8 mouse cellular contexts compared by ENCODE assay signal in the genomic region with DNA sequence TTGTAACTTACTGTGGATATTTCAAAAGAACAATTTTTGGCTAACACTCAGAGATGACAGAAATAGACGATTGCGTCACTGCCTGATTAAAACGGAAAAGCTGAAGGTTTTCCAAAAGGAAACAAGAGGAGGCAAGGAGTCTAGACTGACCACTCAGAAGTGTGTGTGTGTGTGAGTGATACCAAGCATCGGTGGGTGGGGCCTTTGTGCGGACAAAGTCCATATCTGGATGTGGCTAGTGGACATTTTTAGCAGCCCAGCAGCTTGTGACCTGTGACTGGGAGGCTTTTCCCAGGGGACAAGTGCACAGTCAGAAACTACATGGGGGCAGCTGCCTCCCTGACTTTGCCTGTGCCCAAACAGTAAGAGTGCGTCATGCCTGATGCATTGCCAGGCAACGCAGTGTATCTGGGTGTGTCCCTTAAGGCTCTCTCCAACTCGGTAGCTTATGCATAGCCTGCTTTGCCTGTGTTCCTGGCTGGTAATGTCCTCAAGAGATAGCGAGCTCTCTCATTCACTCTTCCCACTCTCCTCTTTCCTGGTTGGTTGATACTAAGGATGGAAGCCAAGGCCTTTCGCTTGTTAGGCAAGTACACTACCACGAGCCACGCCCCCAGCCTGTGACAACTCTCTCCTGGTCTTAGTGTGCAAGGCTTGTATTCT. TPM values are rescaled to one million over a fixed set of nuclear protein-coding genes. Genes with fewer than 3 reads are reported as not detected.
DNase-seq lines count a peak whose midpoint lies in the region; ATAC-seq and TF ChIP-seq lines count a peak whose summit lies in the region.

No protein-coding gene starts in this region.

- H3K4me3 ChIP-seq in cortical plate, adult 2 months (ENCODE audit: insufficient read depth, low read length) = no peak overlapping the region
- H3K4me3 ChIP-seq in heart, embryonic 13.5 days = peak overlapping the region; percentile 19; the same call in 1 of the 2 replicates

- peak; percentile 80 for ATAC-seq in heart, embryonic 13.5 days (ENCODE audit: extremely low read depth, insufficient number of reproducible peaks, low FRiP score, low TSS enrichment)
- ATAC-seq in megakaryocyte, adult 5-6 weeks (ENCODE audit: poor library complexity, severe bottlenecking) = peak; percentile 38

- whole genome bisulfite sequencing in heart, embryonic 13.5 days = 13% methylated on average over 12 of the region's 12 CpGs

- TF ChIP-seq POLR2A in cortical plate, adult 2 months (IDR thresholded peaks at IDR 0.05; ENCODE audit: extremely low read depth, insufficient read depth, low read length) = no peak

- H3K9ac ChIP-seq in heart, embryonic 13.5 days = peak overlapping the region; percentile 45

- TF ChIP-seq CTCF in cortical plate, adult 2 months (IDR thresholded peaks at IDR 0.05; ENCODE audit: extremely low read depth, insufficient read depth, low read length) = no peak

- H3K4me2 ChIP-seq in heart, embryonic 13.5 days = peak overlapping the region; percentile 54

- H3K27ac ChIP-seq in cortical plate, adult 2 months (ENCODE audit: insufficient read depth, low read length) = 0 out of 2 replicates have a peak overlapping the region, but pooled peaks have one; percentile 1
- peak overlapping the region; percentile 99 for H3K27ac ChIP-seq in heart, embryonic 13.5 days (replicated peaks)

- DNase-seq in cerebellum, adult 11 months = peak; percentile 48
- no peak for DNase-seq in cerebellum, postnatal 4 days (ENCODE audit: low spot score in 2 of 2)
- peak; percentile 63 for DNase-seq in Muller cell, postnatal 12 days (ENCODE audit: inconsistent ontology term)
- peak; percentile 80 for DNase-seq in layer of hippocampus, adult 9-11 months
- DNase-seq in testis, postnatal 10 days (ENCODE audit: low spot score) = peak; percentile 82

- H3K36me3 ChIP-seq in heart, embryonic 13.5 days = no peaks in the 10 kb centered on the region

- peaks cover 1% of the 10 kb centered on the region; the same call in 1 of the 2 replicates for H3K4me1 ChIP-seq in cortical plate, adult 2 months (ENCODE audit: control insufficient read depth, insufficient read depth, low read length)
- peaks cover 48% of the 10 kb centered on the region for H3K4me1 ChIP-seq in heart, embryonic 13.5 days

- H3K27me3 ChIP-seq in heart, embryonic 13.5 days (replicated peaks) = no peaks in the 10 kb centered on the region

- H3K9me3 ChIP-seq in heart, embryonic 13.5 days = 0 out of 2 replicates have a peak, but pooled peaks cover 4% of the 10 kb centered on the region

RNA-seq across cellular contexts. Expression of a gene that starts 44.5 kb away (rescaled TPM):
- polyA plus RNA-seq in cortical plate, adult 2 months (2012; rRNA removed) = not detected in 2 replicates
- not detected in 2 replicates for polyA plus RNA-seq in heart, embryonic 13.5 days (2015; fragmentation: Nextera tagmentation; extraction: Ambion mirVana)
- not detected in 2 replicates for total RNA-seq in megakaryocyte, adult 5-6 weeks (2015)
- total RNA-seq in megakaryocyte, adult 5-6 weeks (2017) = not detected in 2 replicates

RNA-seq across cellular contexts. Expression of a gene that starts 44.6 kb away (rescaled TPM):
- 0.09 and 0.25 TPM in 2 replicates for polyA plus RNA-seq in cortical plate, adult 2 months (2012; rRNA removed)
- not detected in 2 replicates for polyA plus RNA-seq in heart, embryonic 13.5 days (2015; fragmentation: Nextera tagmentation; extraction: Ambion mirVana)
- not detected in 2 replicates for total RNA-seq in megakaryocyte, adult 5-6 weeks (2015)
- not detected in 2 replicates for total RNA-seq in megakaryocyte, adult 5-6 weeks (2017)

RNA-seq across cellular contexts. Expression of a gene that starts 55.9 kb away (rescaled TPM):
- 548 and 595 TPM in 2 replicates for polyA plus RNA-seq in cortical plate, adult 2 months (2012; rRNA removed)
- 929 and 934 TPM in 2 replicates for polyA plus RNA-seq in heart, embryonic 13.5 days (2015; fragmentation: Nextera tagmentation; extraction: Ambion mirVana)
- total RNA-seq in megakaryocyte, adult 5-6 weeks (2015) = 3,234 and 3,618 TPM in 2 replicates
- 4,288 and 4,305 TPM in 2 replicates for total RNA-seq in megakaryocyte, adult 5-6 weeks (2017)

Comparison
In these comparisons a context has a peak if more than half of its experiments do, and no peak if none do; other contexts are left out.
1. DNase-seq: peak in cerebellum, adult 11 months (single experiment), Muller cell, postnatal 12 days (single experiment), layer of hippocampus, adult 9-11 months (single experiment) and testis, postnatal 10 days (single experiment); none in cerebellum, postnatal 4 days (0 of 2).